Mouse (Mus musculus) hindbrain, embryonic 16.5 days (tissue): Measurements from ENCODE around the gene Rabgap1l. TPM values are rescaled to one million over a fixed set of nuclear protein-coding genes. Genes with fewer than 3 reads are reported as not detected.

ENCODE experiments used
- ATAC-seq: fragments of 200-750 bp; cut with Nextera tagmentation; 2 replicates; pipeline ENCODE4 v1.8.0; 2017; ENCODE audit warnings: moderate TSS enrichment, moderate library complexity
- H3K27ac ChIP-seq: fragments of 300-500 bp; sonication (generic); 2 replicates; pipeline ENCODE4 v1.5.1; 2014; ENCODE audit warnings: low read depth, mild to moderate bottlenecking, control low read depth, low read length, moderate library complexity
- H3K27me3 ChIP-seq: fragments of 300-500 bp; sonication (generic); replicated peaks from 2 replicates; pipeline ENCODE4 v1.6.1; 2014; ENCODE audit warnings: low read length; ENCODE audit not compliant: control insufficient read depth, insufficient read depth
- H3K36me3 ChIP-seq: fragments of 300-500 bp; sonication (generic); 2 replicates; pipeline ENCODE4 v1.6.1; 2014; ENCODE audit warnings: mild to moderate bottlenecking, low read length, moderate library complexity, mixed read lengths; ENCODE audit not compliant: control insufficient read depth, insufficient read depth
- H3K4me1 ChIP-seq: fragments of 300-500 bp; sonication (generic); 2 replicates; pipeline ENCODE4 v1.6.1; 2014; ENCODE audit warnings: low read depth, low read length; ENCODE audit not compliant: control insufficient read depth, insufficient read depth
- H3K4me2 ChIP-seq: fragments of 300-500 bp; sonication (generic); 2 replicates; pipeline ENCODE4 v1.6.1; 2014; ENCODE audit warnings: mild to moderate bottlenecking, low read length, control low read depth, moderate library complexity
- H3K4me3 ChIP-seq: fragments of 300-500 bp; sonication (generic); 2 replicates; pipeline ENCODE4 v1.5.1; 2014; ENCODE audit warnings: mild to moderate bottlenecking, low read length, control low read depth, moderate library complexity
- H3K9ac ChIP-seq: fragments of 300-500 bp; sonication (generic); 2 replicates; pipeline ENCODE4 v1.6.1; 2014; ENCODE audit warnings: low read depth, mild to moderate bottlenecking, control low read depth, low read length, moderate library complexity
- H3K9me3 ChIP-seq: fragments of 300-500 bp; sonication (generic); 2 replicates; pipeline ENCODE4 v1.6.1; 2014; ENCODE audit warnings: mild to moderate bottlenecking, low read length, moderate library complexity; ENCODE audit not compliant: control insufficient read depth
- WGBS: fragments of 180-500 bp; shearing (Covaris S2); extraction: QIAGEN DNeasy Blood & Tissue Kit; methylation state at CpG from one replicate; pipeline ENCODE4 v1.1.7; 2014; 5-methylcytosine and 5-hydroxymethylcytosine counted together
- polyA plus RNA-seq: library from polyadenylated mRNA; unstranded; fragments of >200 nt; fragmentation: Nextera tagmentation; extraction: Ambion mirVana; gene quantifications from 2 replicates; pipeline ENCODE4 v1.2.1, GENCODE M21; 2015

Gene Rabgap1l
- polyA plus RNA-seq, 1 experiment from 2014 or later = 30.0 TPM

DNA sequence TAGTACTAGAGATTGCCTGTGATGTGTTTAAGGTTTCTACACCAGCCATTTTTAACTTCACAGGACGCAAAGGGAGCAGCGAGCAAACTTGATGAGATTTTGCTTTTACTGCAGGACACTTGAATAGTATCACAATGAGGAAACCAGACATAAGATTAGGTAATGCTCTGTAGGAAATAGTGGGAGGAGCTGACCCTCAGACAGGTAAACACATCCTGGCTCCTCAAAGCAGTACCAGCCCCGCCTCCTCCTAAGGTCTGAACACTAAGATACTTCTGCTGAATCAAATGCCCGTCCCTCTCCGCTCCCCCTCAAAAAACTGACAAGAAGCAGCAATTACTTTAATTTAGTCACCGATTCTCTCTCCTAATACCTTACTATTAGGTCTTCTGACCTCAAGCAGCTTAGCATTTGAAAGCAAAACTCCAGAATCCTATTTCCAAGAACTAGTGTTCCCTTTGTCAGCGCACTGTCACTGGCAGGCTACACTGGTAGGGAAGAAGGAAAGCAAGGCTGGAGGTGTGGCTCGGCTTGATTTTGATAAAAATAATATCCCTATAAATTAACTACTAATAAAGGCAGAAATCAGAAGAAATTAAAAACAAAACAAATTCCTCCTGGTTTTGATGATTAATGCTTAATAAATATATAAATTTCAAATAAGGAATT is 474.8 kb downstream of the Rabgap1l start:
- Histone ChIP-seq H3K4me3 (no peak overlapping the region), H3K36me3 (no peaks in the 10 kb centered on the region), H3K27me3 (no peaks in the 10 kb centered on the region), H3K9me3 (no peaks in the 10 kb centered on the region), H3K4me2 (no peak overlapping the region), H3K27ac (no peak overlapping the region), H3K4me1 (no peaks in the 10 kb centered on the region), H3K9ac (no peak overlapping the region)
- ATAC-seq = no peak
- WGBS = 84% methylated on average over 8 of the region's 8 CpGs

DNA sequence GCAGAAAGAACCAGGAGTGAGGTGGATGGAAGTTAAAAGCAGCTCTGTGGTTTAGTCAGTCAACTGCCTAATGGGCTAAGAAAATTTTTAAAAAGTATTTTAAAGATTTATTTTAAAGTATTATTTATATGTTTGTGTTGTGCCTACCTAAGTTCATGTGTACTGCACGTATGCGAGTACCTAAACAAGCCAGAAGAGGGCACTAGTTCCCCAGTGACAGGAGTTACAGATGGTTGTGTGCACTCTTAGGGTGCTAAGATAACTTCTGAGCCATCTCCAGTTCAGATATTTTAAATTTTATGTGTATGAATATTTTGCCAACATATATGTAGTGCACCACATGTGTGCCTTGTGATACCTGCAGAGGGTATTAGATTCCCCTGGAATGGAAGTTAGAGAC is 476.8 kb downstream of the Rabgap1l start:
- Histone ChIP-seq H3K36me3 (no peaks in the 10 kb centered on the region), H3K4me1 (no peaks in the 10 kb centered on the region), H3K4me2 (no peak overlapping the region), H3K27ac (no peak overlapping the region), H3K27me3 (no peaks in the 10 kb centered on the region), H3K4me3 (no peak overlapping the region), H3K9ac (no peak overlapping the region), H3K9me3 (no peaks in the 10 kb centered on the region)
- ATAC-seq = no peak
- 99% methylated on average over 2 of the region's 2 CpGs for WGBS

DNA sequence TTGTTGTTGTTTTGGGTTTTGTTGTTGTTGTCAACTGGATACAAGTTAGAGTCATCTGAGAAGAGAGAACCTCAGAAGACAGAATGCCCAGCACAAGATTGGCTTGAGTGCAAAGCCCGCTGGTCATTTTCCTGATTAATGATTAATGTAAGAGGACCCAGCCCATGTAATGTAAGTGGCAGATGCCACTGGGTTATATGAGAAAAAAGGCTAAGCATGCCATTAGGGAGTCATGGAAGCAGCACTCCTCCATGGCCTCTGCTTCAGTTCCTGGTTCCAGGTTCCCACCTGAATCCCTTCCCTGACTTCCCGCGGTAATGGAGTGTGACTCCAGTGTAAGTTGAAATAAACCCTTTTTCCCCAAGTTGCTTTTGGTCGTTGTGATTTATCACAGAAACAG is 480.4 kb downstream of the Rabgap1l start:
- Histone ChIP-seq H3K9me3 (no peaks in the 10 kb centered on the region), H3K4me1 (no peaks in the 10 kb centered on the region), H3K4me3 (no peak overlapping the region), H3K36me3 (no peaks in the 10 kb centered on the region), H3K27ac (no peak overlapping the region), H3K27me3 (no peaks in the 10 kb centered on the region), H3K4me2 (no peak overlapping the region), H3K9ac (no peak overlapping the region)
- ATAC-seq = no peak
- 90% methylated on average over 4 of the region's 4 CpGs for WGBS

DNA sequence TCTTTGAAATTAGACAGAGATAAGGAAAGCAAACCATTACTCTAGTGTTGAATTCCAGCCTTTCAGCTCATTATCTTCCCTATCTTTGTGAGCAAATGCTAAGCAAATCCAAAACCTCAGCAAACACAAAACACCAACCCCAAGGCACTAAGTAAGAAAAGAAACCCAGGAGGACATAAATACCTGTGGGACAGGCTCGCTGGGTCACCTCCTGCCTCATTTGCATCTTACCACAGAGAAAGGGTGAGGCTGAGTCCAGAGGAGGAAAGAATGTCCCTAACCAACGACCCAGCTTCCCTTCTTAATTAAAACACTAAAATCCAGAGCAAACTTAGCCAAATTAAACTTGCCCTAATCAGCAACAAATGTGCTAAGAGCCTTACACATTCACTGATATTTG is 481.1 kb downstream of the Rabgap1l start:
- H3K4me2 ChIP-seq = no peak overlapping the region
- no peak overlapping the region for H3K9ac ChIP-seq

DNA sequence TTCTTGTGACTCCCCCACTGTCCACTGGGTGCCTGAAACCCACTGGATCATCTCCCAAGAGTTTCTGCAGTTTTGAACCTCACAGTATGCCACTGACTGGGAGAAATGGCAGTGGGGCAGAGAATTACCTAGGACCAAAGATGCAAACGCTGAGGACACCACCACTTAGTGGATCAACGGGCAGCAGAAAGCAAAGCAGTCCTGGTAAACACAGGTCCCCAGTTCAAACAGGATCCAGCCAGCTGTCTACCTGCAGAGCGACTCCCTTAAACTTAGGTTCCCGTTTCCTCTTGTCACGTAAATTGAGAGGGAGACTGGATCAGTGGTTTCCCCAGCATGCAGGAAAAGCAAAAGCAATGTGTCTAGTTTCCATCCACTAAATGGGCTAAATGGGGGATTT is 483.1 kb downstream of the Rabgap1l start:
- no peak for ATAC-seq
- Histone ChIP-seq H3K9me3 (no peaks in the 10 kb centered on the region), H3K4me1 (no peaks in the 10 kb centered on the region), H3K9ac (no peak overlapping the region), H3K36me3 (no peaks in the 10 kb centered on the region), H3K4me2 (no peak overlapping the region), H3K27me3 (no peaks in the 10 kb centered on the region), H3K4me3 (no peak overlapping the region), H3K27ac (no peak overlapping the region)
- WGBS = 56% methylated on average over 5 of the region's 5 CpGs

More for the DNA sequence above, 481.1 kb downstream of the Rabgap1l start:
- no peaks in the 10 kb centered on the region for H3K36me3 ChIP-seq
- H3K27me3 ChIP-seq = no peaks in the 10 kb centered on the region
- H3K4me1 ChIP-seq = no peaks in the 10 kb centered on the region
- H3K4me3 ChIP-seq = no peak overlapping the region
- WGBS = 39% methylated on average over 2 of the region's 2 CpGs
- H3K27ac ChIP-seq = no peak overlapping the region
- no peaks in the 10 kb centered on the region for H3K9me3 ChIP-seq
- ATAC-seq = no peak

DNA sequence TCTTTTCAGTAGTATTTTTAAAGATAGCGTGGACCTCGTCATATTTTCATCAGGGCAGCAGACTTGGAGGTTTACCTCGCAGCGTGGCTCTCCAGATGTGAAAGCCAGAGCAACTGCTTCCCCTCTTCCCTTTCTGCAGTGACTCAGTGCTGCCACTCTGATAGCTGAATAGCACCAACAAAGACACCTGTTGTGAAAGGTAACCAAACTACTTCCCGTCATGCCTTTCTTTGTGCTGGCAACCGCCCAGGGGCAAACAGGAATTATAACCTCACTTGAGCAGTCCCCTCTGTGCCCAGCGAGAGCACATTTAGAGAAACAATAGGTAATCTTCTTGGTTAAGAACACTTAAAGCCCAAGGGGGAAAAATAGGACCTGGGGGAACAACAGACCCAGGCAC is 484.0 kb downstream of the Rabgap1l start:
- ATAC-seq = no peak
- 30% methylated on average over 7 of the region's 7 CpGs for WGBS

DNA sequence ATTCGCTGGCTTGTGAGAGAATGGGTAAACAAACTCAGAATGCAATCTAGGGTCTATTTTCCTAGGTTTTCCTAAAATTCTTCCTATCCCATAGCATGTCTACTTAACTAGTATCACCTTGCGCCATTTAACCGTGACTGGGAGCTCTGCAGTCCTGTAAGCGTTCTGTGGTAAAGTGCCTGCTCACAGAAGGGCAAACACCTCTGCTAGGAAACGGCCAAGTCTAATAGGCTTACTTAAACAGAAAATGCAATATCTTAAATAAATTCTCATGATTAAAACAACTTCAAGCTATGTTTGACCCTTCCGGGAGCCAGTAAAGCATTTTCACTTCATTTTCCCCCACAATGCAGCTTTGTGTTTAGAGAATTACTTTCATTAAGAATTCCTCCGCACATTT is 484.5 kb downstream of the Rabgap1l start:
- 78% methylated on average over 7 of the region's 7 CpGs for WGBS
- Histone ChIP-seq H3K27ac (no peak overlapping the region), H3K9me3 (no peaks in the 10 kb centered on the region), H3K36me3 (no peaks in the 10 kb centered on the region), H3K9ac (no peak overlapping the region), H3K27me3 (no peaks in the 10 kb centered on the region), H3K4me2 (no peak overlapping the region), H3K4me1 (no peaks in the 10 kb centered on the region), H3K4me3 (no peak overlapping the region)
- no peak for ATAC-seq

More for the DNA sequence above, 484.0 kb downstream of the Rabgap1l start:
- Histone ChIP-seq H3K27ac (no peak overlapping the region), H3K27me3 (no peaks in the 10 kb centered on the region), H3K36me3 (no peaks in the 10 kb centered on the region), H3K9ac (no peak overlapping the region), H3K4me2 (no peak overlapping the region), H3K4me3 (no peak overlapping the region), H3K9me3 (no peaks in the 10 kb centered on the region), H3K4me1 (no peaks in the 10 kb centered on the region)

DNA sequence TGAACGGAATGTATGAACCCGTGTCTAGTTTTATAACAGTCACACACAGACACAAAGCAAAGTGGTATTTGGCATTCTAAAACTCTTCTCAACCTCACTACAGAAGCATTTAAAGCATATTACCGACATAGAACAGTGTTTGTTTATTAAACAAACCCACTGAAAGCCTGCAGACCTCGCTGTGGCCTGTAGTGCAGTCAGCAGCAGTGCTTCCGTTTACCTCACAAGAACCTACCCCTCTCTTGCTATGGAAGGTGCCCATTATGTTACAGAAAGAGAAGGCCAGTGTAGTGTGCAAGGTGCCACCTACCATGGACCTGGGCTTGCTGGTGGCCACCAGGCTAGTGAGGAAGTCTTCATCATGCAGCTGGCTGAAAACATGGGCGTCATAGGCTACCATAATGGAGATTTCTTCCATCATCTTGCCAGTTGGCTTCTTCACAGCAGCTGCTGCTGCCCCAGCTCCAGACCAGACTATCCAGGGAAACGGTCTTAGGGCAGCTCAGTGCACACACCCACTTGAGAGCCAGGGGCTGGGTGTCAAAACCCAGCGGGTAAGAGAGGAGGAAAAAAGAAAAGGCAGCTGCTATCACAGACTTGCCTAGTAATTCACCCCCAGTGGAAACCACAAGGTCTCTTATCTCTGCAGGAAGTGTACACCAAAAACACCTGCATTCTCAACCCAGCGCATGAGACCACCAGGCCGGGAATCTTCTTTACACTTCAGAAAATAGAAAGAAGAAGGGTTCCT is 486.0 kb downstream of the Rabgap1l start:
- no peak overlapping the region for H3K4me2 ChIP-seq
- no peaks in the 10 kb centered on the region for H3K36me3 ChIP-seq
- no peak for ATAC-seq
- no peak overlapping the region for H3K4me3 ChIP-seq
- H3K9me3 ChIP-seq = no peaks in the 10 kb centered on the region
- no peak overlapping the region for H3K27ac ChIP-seq
- 70% methylated on average over 10 of the region's 10 CpGs for WGBS
- H3K27me3 ChIP-seq = no peaks in the 10 kb centered on the region
- H3K9ac ChIP-seq = no peak overlapping the region
- H3K4me1 ChIP-seq = no peaks in the 10 kb centered on the region

DNA sequence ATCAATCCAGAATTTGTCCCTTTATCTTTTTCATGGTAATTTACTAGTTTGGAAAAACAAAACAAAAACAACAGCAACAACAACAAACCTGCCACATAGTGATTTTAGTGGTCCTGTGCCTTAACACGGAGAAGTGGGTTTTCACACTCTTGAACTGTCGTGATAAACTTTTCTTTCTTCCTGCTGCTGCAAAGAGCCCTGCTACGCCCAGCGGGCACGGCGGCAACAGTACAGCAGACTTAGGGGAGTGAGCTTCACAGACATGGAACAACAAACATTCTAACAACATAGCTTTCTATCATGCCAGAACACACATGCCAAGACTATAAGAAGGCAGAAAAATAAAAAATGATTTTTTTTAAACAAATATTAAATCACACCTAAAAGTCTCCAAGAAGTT is 486.7 kb downstream of the Rabgap1l start:
- no peaks in the 10 kb centered on the region for H3K9me3 ChIP-seq
- no peak overlapping the region for H3K9ac ChIP-seq
- H3K4me3 ChIP-seq = no peak overlapping the region
- no peak overlapping the region for H3K4me2 ChIP-seq
- 84% methylated on average over 6 of the region's 6 CpGs for WGBS
- H3K36me3 ChIP-seq = no peaks in the 10 kb centered on the region
- no peaks in the 10 kb centered on the region for H3K4me1 ChIP-seq
- H3K27ac ChIP-seq = no peak overlapping the region
- H3K27me3 ChIP-seq = no peaks in the 10 kb centered on the region
- no peak for ATAC-seq
